Comparison of ENCODE assay signal across 22 mouse cellular contexts in genomic region chr5:73572846-73573245, GRCm38 (mm10). TPM values are rescaled to one million over a fixed set of nuclear protein-coding genes. Genes with fewer than 3 reads are reported as not detected.
A peak's percentile ranks its signal among the peaks of the same experiment; 100 is the strongest.
DNase-seq lines count a peak whose midpoint lies in the region; ATAC-seq and TF ChIP-seq lines count a peak whose summit lies in the region.
"Had no signal": no experiment of that assay in that cellular context is flagged by ENCODE, and none has a peak within 500 bp of the region (broad histone marks: within the 10 kb centered on the region; RNA-seq: fewer than 3 reads in every experiment).

No protein-coding gene starts in this region.

- H3K4me3 ChIP-seq in embryonic facial prominence, embryonic 14.5 days (ENCODE audit: low read depth, low read length): no peak overlapping the region
- H3K4me3 ChIP-seq in embryonic facial prominence, embryonic 10.5 days: no peak overlapping the region
- no peak overlapping the region for H3K4me3 ChIP-seq in midbrain, postnatal 0 days (ENCODE audit: low read depth, low read length)
- H3K4me3 ChIP-seq in midbrain, embryonic 16.5 days (ENCODE audit: low read depth, low read length): no peak overlapping the region
- H3K4me3 ChIP-seq: embryonic facial prominence, embryonic 13.5 days; forebrain, embryonic 13.5 days; heart, adult 2 months; heart, embryonic 12.5 days; hindbrain, embryonic 10.5 days had no signal

- 76% methylated on average over 2 of the region's 2 CpGs for WGBS in embryonic facial prominence, embryonic 14.5 days
- 92% methylated on average over 2 of the region's 2 CpGs for WGBS in embryonic facial prominence, embryonic 10.5 days
- 85% methylated on average over 2 of the region's 2 CpGs for WGBS in midbrain, postnatal 0 days
- WGBS in midbrain, embryonic 16.5 days: 87% methylated on average over 2 of the region's 2 CpGs

- H3K27ac ChIP-seq in embryonic facial prominence, embryonic 14.5 days (replicated peaks; ENCODE audit: low read depth, low read length): no peak overlapping the region
- H3K27ac ChIP-seq in embryonic facial prominence, embryonic 10.5 days (replicated peaks): no peak overlapping the region
- H3K27ac ChIP-seq in midbrain, postnatal 0 days (ENCODE audit: low read depth, low read length): no peak overlapping the region
- no peak overlapping the region for H3K27ac ChIP-seq in midbrain, embryonic 16.5 days (ENCODE audit: low read length)
- H3K27ac ChIP-seq: embryonic facial prominence, embryonic 13.5 days; forebrain, embryonic 13.5 days; heart, adult 2 months; hindbrain, embryonic 10.5 days; hindbrain, embryonic 14.5 days had no signal

- intact Hi-C loops in left cerebral cortex, postnatal 4 days (cut with DNase I): no loop called here
- intact Hi-C loops in left cerebral cortex, postnatal 25 days (cut with DNase I): no loop called here

- no peaks in the 10 kb centered on the region for H3K9me3 ChIP-seq in embryonic facial prominence, embryonic 14.5 days (ENCODE audit: control insufficient read depth, low read length)
- H3K9me3 ChIP-seq in embryonic facial prominence, embryonic 10.5 days: no peaks in the 10 kb centered on the region
- no peaks in the 10 kb centered on the region for H3K9me3 ChIP-seq in midbrain, postnatal 0 days (ENCODE audit: low read length)
- H3K9me3 ChIP-seq in midbrain, embryonic 16.5 days (replicated peaks; ENCODE audit: control insufficient read depth, low read length, poor library complexity, severe bottlenecking): no peaks in the 10 kb centered on the region
- H3K9me3 ChIP-seq: embryonic facial prominence, embryonic 13.5 days; forebrain, embryonic 13.5 days; heart, embryonic 12.5 days; hindbrain, embryonic 10.5 days had no signal

- H3K4me1 ChIP-seq in embryonic facial prominence, embryonic 14.5 days (ENCODE audit: control insufficient read depth, insufficient read depth, low read length): no peaks in the 10 kb centered on the region
- peaks cover 17% of the 10 kb centered on the region for H3K4me1 ChIP-seq in embryonic facial prominence, embryonic 10.5 days
- H3K4me1 ChIP-seq in midbrain, postnatal 0 days (ENCODE audit: insufficient read depth, low read length): peaks cover 5% of the 10 kb centered on the region; the same call in 1 of the 2 replicates
- peaks cover 7% of the 10 kb centered on the region for H3K4me1 ChIP-seq in midbrain, embryonic 16.5 days (ENCODE audit: control insufficient read depth, insufficient read depth, low read length)
- H3K4me1 ChIP-seq: forebrain, embryonic 13.5 days had no signal

- DNase-seq in embryonic facial prominence, embryonic 14.5 days (ENCODE audit: low spot score): peak; percentile 41
- DNase-seq in embryonic facial prominence, embryonic 10.5 days (ENCODE audit: low spot score): no peak
- peak; percentile 17 for DNase-seq in left cerebral cortex, postnatal 4 days
- DNase-seq in left cerebral cortex, postnatal 25 days (ENCODE audit: low spot score in 2 of 2): no peak
- DNase-seq in midbrain, postnatal 0 days (ENCODE audit: low spot score): peak; percentile 56
- no peak for DNase-seq in thymus, postnatal 25 days
- DNase-seq: adrenal gland, postnatal 10 days; cerebellum, adult 11-12 months; cerebellum, postnatal 14 days; gastrocnemius, postnatal 36 days; heart, adult 2 months; kidney, adult 11 months had no signal

- no peak for TF ChIP-seq CTCF in midbrain, postnatal 0 days (IDR thresholded peaks at IDR 0.05)

- H3K9ac ChIP-seq in embryonic facial prominence, embryonic 14.5 days (ENCODE audit: low read depth, low read length): no peak overlapping the region
- H3K9ac ChIP-seq in midbrain, postnatal 0 days (replicated peaks; ENCODE audit: low read length, poor library complexity, severe bottlenecking): no peak overlapping the region
- H3K9ac ChIP-seq in midbrain, embryonic 16.5 days (ENCODE audit: low read depth, low read length): no peak overlapping the region
- H3K9ac ChIP-seq: embryonic facial prominence, embryonic 13.5 days; forebrain, embryonic 13.5 days; heart, embryonic 12.5 days; hindbrain, embryonic 14.5 days had no signal

- no peak for ATAC-seq in embryonic facial prominence, embryonic 14.5 days (ENCODE audit: low read depth)
- no peak for ATAC-seq in midbrain, postnatal 0 days (ENCODE audit: low FRiP score)
- ATAC-seq in midbrain, embryonic 16.5 days: no peak
- 0 out of 2 replicates have a peak, but pooled peaks have one; percentile 25 for ATAC-seq in granulocyte monocyte progenitor cell, adult 5-6 weeks (replicated peaks; ENCODE audit: poor library complexity, severe bottlenecking)
- ATAC-seq: forebrain, embryonic 13.5 days; inflammation-experienced regulatory T-cells, adult 6 months had no signal

- no peak overlapping the region for H3K4me2 ChIP-seq in embryonic facial prominence, embryonic 14.5 days (ENCODE audit: low read depth, low read length)
- H3K4me2 ChIP-seq in midbrain, postnatal 0 days (ENCODE audit: low read depth, low read length, poor library complexity, severe bottlenecking): no peak overlapping the region
- no peak overlapping the region for H3K4me2 ChIP-seq in midbrain, embryonic 16.5 days (ENCODE audit: low read length)
- H3K4me2 ChIP-seq: embryonic facial prominence, embryonic 13.5 days; forebrain, embryonic 13.5 days; heart, embryonic 12.5 days; hindbrain, embryonic 14.5 days had no signal

- H3K27me3 ChIP-seq in embryonic facial prominence, embryonic 14.5 days (replicated peaks; ENCODE audit: control insufficient read depth, insufficient read depth, low read length): no peaks in the 10 kb centered on the region
- no peaks in the 10 kb centered on the region for H3K27me3 ChIP-seq in embryonic facial prominence, embryonic 10.5 days (replicated peaks; ENCODE audit: low read depth, poor library complexity, severe bottlenecking)
- H3K27me3 ChIP-seq in midbrain, postnatal 0 days (ENCODE audit: insufficient read depth, low read length): no peaks in the 10 kb centered on the region
- H3K27me3 ChIP-seq in midbrain, embryonic 16.5 days (ENCODE audit: control insufficient read depth, insufficient read depth, low read depth, low read length): no peaks in the 10 kb centered on the region
- H3K27me3 ChIP-seq: embryonic facial prominence, embryonic 13.5 days; forebrain, embryonic 13.5 days; heart, embryonic 12.5 days had no signal

- H3K36me3 ChIP-seq in embryonic facial prominence, embryonic 14.5 days (ENCODE audit: control insufficient read depth, insufficient read depth, low read length): no peaks in the 10 kb centered on the region
- no peaks in the 10 kb centered on the region for H3K36me3 ChIP-seq in embryonic facial prominence, embryonic 10.5 days (replicated peaks)
- no peaks in the 10 kb centered on the region for H3K36me3 ChIP-seq in midbrain, postnatal 0 days (ENCODE audit: insufficient read depth, low read length)
- H3K36me3 ChIP-seq in midbrain, embryonic 16.5 days (ENCODE audit: control insufficient read depth, insufficient read depth, low read length): no peaks in the 10 kb centered on the region
- H3K36me3 ChIP-seq: embryonic facial prominence, embryonic 13.5 days; heart, embryonic 12.5 days; hindbrain, embryonic 10.5 days had no signal

RNA-seq across cellular contexts. Expression of gene Lrrc66, which starts 59.5 kb away (rescaled TPM):
- polyA plus RNA-seq in embryonic facial prominence, embryonic 14.5 days (2014; fragmentation: Nextera tagmentation; extraction: Ambion mirVana): 0.08 TPM in 1 of 2 replicates, not detected in the other
- polyA plus RNA-seq in embryonic facial prominence, embryonic 10.5 days (2016; fragmentation: Nextera tagmentation; extraction: Ambion mirVana): 0.47 TPM in 1 of 2 replicates, not detected in the other
- under 1 TPM in 1 of 2 experiments, not detected in 1; 0.12 TPM for total RNA-seq in left cerebral cortex, postnatal 4 days (2021)
- total RNA-seq in left cerebral cortex, postnatal 25 days (2021): not detected
- not detected in 2 replicates for total RNA-seq in midbrain, postnatal 0 days (2014; rRNA removed)
- not detected in 2 replicates for polyA plus RNA-seq in midbrain, postnatal 0 days (2015; fragmentation: Nextera tagmentation; extraction: Ambion mirVana)
- not detected in 2 replicates for polyA plus RNA-seq in midbrain, embryonic 16.5 days (2015; fragmentation: Nextera tagmentation; extraction: Ambion mirVana)
- total RNA-seq in granulocyte monocyte progenitor cell, adult 5-6 weeks (2014; fragmentation: Nextera tagmentation): 0.34 TPM in 1 of 2 replicates, not detected in the other
- 1.1 TPM in 1 of 2 replicates, not detected in the other for total RNA-seq in granulocyte monocyte progenitor cell, adult 5-6 weeks (2017)
- total RNA-seq: adrenal gland, postnatal 10 days; ES-E14; gastrocnemius, adult 8-10 months; gastrocnemius, postnatal 36 days; heart, adult 2 months had no signal
- polyA plus RNA-seq: embryonic facial prominence, embryonic 13.5 days; forebrain, embryonic 13.5 days; heart, embryonic 12.5 days; hindbrain, embryonic 10.5 days; hindbrain, embryonic 14.5 days had no signal

Comparison
In these comparisons a context has a peak if more than half of its experiments do, and no peak if none do; other contexts are left out.
1. DNase-seq: peak in embryonic facial prominence, embryonic 14.5 days (single experiment), left cerebral cortex, postnatal 4 days (single experiment) and midbrain, postnatal 0 days (single experiment); none in embryonic facial prominence, embryonic 10.5 days (single experiment), left cerebral cortex, postnatal 25 days (0 of 2) and thymus, postnatal 25 days (single experiment).